Mouse (Mus musculus) embryonic facial prominence, embryonic 13.5 days (tissue): ENCODE data around the gene Ostm1. TPM values are rescaled to one million over a fixed set of nuclear protein-coding genes. Genes with fewer than 3 reads are reported as not detected.

Source experiments
- ATAC-seq: fragments of 200-750 bp; cut with Nextera tagmentation; 2 replicates; pipeline ENCODE4 v1.8.0; 2017; ENCODE audit warnings: low read depth; ENCODE audit not compliant: insufficient number of reproducible peaks, insufficient read depth, low FRiP score, low TSS enrichment
- H3K27ac ChIP-seq: fragments of 300-500 bp; sonication (generic); 2 replicates; pipeline ENCODE4 v1.5.1; 2015; ENCODE audit warnings: moderate library complexity, mild to moderate bottlenecking, inconsistent platforms
- H3K27me3 ChIP-seq: fragments of 300-500 bp; sonication (generic); 2 replicates; pipeline ENCODE4 v1.6.1; 2015; ENCODE audit warnings: mild to moderate bottlenecking, inconsistent platforms
- H3K36me3 ChIP-seq: fragments of 300-500 bp; sonication (generic); 2 replicates; pipeline ENCODE4 v1.6.1; 2015; ENCODE audit warnings: mild to moderate bottlenecking, inconsistent platforms
- H3K4me1 ChIP-seq: fragments of 300-500 bp; sonication (generic); 2 replicates; pipeline ENCODE4 v1.6.1; 2015; ENCODE audit warnings: inconsistent platforms
- H3K4me2 ChIP-seq: fragments of 300-500 bp; sonication (generic); 2 replicates; pipeline ENCODE4 v1.6.1; 2015; ENCODE audit warnings: moderate library complexity, mild to moderate bottlenecking, inconsistent platforms
- H3K4me3 ChIP-seq: fragments of 300-500 bp; sonication (generic); 2 replicates; pipeline ENCODE4 v1.5.1; 2015; ENCODE audit warnings: mild to moderate bottlenecking, inconsistent platforms
- H3K9ac ChIP-seq: fragments of 300-500 bp; sonication (generic); 2 replicates; pipeline ENCODE4 v1.6.1; 2015; ENCODE audit warnings: mild to moderate bottlenecking, inconsistent platforms
- H3K9me3 ChIP-seq: fragments of 300-500 bp; sonication (generic); 2 replicates; pipeline ENCODE4 v1.6.1; 2016; ENCODE audit warnings: inconsistent platforms
- WGBS: fragments of 180-500 bp; shearing (Covaris S2); methylation state at CpG from one replicate; pipeline ENCODE4 v1.1.7; 2015; ENCODE audit warnings: mixed read lengths; 5-methylcytosine and 5-hydroxymethylcytosine counted together
- polyA plus RNA-seq: library from polyadenylated mRNA; unstranded; fragments of >200 nt; fragmentation: Nextera tagmentation; extraction: Ambion mirVana; gene quantifications from 2 replicates; pipeline ENCODE4 v1.2.1, GENCODE M21; 2015

The Ostm1 gene
- polyA plus RNA-seq, 1 experiment from 2014 or later: 10.8 TPM

DNA sequence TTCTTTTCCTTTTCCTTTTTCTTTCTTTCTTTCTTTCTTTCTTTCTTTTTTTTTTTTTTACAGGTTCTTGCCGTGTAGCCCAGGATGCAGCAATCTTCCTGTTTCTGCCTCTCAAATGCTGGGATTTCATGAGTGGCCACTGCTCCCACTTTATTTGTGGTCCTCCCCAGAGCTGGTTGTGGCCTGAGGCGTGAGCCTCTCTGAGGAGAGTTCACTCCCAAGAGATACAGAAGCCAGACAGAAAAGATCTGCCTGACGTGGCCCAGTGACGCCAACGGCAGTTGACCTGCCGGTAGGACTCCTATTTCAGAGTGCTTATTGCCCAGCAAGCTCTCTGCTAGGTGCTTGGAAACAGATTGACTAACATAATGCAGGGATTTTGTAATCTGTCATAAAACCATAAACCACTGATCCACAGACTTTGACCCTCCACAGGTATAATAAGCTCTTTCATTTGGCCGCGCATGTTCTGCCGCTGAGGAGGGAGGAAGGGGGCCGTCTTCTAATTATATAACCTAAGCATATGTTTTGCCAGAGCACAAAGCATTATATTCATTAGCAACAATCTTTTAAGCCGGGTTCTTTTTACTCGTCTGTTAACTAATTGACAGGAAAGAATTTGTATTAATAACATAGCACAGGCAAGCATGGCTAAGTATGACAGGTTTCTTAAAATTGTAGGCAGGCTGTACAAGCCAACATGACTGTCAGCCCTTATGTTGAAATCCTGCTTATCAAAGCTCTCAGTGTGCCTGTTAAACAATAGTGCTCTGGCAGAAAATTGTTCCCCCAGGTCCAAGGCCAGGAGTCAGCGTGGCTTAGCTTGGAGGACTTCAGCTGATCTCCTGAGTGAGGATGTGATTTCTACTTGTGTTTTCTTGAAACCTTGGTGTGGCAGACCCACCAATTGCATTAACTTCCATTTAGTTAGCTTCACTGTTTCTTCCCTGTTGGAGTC, 139.9 kb downstream of the Ostm1 start:
- Histone ChIP-seq H3K9ac (no peak overlapping the region), H3K27ac (no peak overlapping the region)
- WGBS: 63% methylated on average over 13 of the region's 13 CpGs

DNA sequence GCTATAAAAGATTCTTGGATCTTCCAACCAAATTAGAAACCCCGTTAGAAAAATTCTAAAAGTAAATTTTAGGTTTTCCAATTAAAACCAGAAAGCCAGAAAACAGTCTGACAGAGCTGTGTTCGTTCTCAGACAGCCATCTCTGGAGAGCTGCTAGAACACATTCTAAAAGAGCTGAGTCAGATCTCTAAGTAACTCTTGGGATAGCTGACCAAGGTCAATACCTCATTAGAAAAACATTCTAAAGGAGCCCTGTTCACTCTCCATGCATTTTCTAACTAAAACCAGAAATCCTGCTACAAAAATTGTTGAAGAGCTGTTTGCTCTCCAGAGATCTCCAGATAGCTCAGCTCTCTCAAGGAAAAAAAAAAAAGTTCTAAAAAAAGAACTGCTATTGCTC, 146.0 kb downstream of the Ostm1 start:
- Histone ChIP-seq H3K27me3 (no peaks in the 10 kb centered on the region), H3K9me3 (no peaks in the 10 kb centered on the region), H3K9ac (no peak overlapping the region), H3K4me3 (no peak overlapping the region), H3K4me2 (no peak overlapping the region), H3K4me1 (no peaks in the 10 kb centered on the region), H3K27ac (no peak overlapping the region), H3K36me3 (no peaks in the 10 kb centered on the region)
- 55% methylated on average over 2 of the region's 2 CpGs for WGBS
- no peak for ATAC-seq

More for the DNA sequence above, 139.9 kb downstream of the Ostm1 start:
- H3K27me3 ChIP-seq: peaks cover 6% of the 10 kb centered on the region; the same call in 1 of the 2 replicates
- no peak for ATAC-seq
- H3K4me2 ChIP-seq: no peak overlapping the region
- H3K9me3 ChIP-seq: no peaks in the 10 kb centered on the region
- H3K36me3 ChIP-seq: no peaks in the 10 kb centered on the region
- no peak overlapping the region for H3K4me3 ChIP-seq
- 0 out of 2 replicates have a peak, but pooled peaks cover 4% of the 10 kb centered on the region for H3K4me1 ChIP-seq

DNA sequence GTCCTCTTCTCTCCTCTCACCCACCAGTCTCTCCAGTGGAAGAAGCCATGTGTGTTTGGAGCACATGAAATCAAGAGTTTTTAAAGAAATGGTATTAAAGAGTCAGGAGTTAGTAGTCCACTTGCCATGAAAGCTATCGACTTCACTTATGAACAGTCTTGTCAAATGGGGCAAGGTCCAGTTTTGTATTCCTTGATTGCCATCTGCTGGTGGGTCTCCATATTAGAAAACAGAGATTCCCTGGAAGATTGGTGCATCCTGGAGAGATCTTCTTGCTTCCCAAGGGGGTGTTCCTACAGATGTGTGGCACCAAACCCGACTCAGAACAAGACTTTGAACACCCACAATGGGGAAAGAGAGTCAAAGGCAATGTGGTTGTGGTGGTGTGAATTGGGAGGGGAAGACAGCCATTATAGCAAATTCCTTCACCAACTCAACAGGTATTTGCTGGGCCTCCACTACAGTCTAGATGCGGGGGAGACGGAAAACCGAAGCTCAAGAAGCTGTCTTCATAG, 151.0 kb downstream of the Ostm1 start:
- ATAC-seq: no peak
- Histone ChIP-seq H3K4me1 (no peaks in the 10 kb centered on the region), H3K4me2 (no peak overlapping the region), H3K27ac (no peak overlapping the region), H3K9ac (no peak overlapping the region), H3K36me3 (no peaks in the 10 kb centered on the region), H3K9me3 (no peaks in the 10 kb centered on the region), H3K4me3 (no peak overlapping the region), H3K27me3 (no peaks in the 10 kb centered on the region)
- 59% methylated on average over 5 of the region's 5 CpGs for WGBS

DNA sequence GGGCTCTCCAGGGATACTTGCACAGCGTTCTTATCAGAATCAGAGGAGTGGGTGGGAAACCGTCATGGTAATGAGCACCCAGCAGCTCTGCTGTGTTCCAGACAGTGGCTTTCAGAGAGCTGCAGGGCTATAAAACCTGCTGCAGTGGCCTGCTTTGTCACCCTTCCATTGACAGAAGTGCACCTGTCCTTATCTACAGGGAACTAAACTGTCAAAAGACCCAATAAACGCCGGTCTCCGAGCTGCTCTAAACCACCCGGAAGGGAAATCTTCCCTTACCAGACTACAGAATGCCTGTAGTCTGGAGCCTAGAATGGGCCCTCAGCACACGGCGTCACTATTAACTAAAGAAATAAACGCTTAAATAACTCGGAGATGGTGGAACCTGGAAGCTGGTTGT, 168.2 kb downstream of the Ostm1 start:
- Histone ChIP-seq H3K36me3 (no peaks in the 10 kb centered on the region), H3K9me3 (peaks cover 5% of the 10 kb centered on the region; the same call in 1 of the 2 replicates), H3K4me1 (no peaks in the 10 kb centered on the region), H3K4me2 (no peak overlapping the region), H3K9ac (no peak overlapping the region), H3K4me3 (no peak overlapping the region), H3K27me3 (no peaks in the 10 kb centered on the region), H3K27ac (no peak overlapping the region)
- no peak for ATAC-seq
- 74% methylated on average over 10 of the region's 10 CpGs for WGBS

Other genes starting within 250 kb of the Ostm1 start
- gene Afg1l, start 105.3 kb upstream of the Ostm1 start, polyA plus RNA-seq: 6.7 and 7.1 TPM in 2 replicates
- 307 and 355 TPM in 2 replicates for gene Snx3, start 81.8 kb upstream of the Ostm1 start, polyA plus RNA-seq
- 1.3 and 2.3 TPM in 2 replicates for gene Nr2e1, start 190 bp upstream of the Ostm1 start, polyA plus RNA-seq
- gene Sec63, start 177.7 kb downstream of the Ostm1 start, polyA plus RNA-seq: 25.1 and 26.5 TPM in 2 replicates